Mouse (Mus musculus) CH12.LX (cell line): Measurements from ENCODE around the gene Gm44503. TPM values are rescaled to one million over a fixed set of nuclear protein-coding genes. Genes with fewer than 3 reads are reported as not detected.

Source experiments
- DNase-seq: peaks from one replicate; pipeline ENCODE4 v3.0.0-alpha.2; 2013; ENCODE audit errors: extremely low read depth
- H3K27ac ChIP-seq: 2 replicates; pipeline ENCODE4 v1.5.1; 2012; ENCODE audit warnings: low read depth, mild to moderate bottlenecking, control low read depth, moderate library complexity; ENCODE audit not compliant: insufficient read depth
- H3K27me3 ChIP-seq: replicated peaks from 2 replicates; pipeline ENCODE3; 2012; ENCODE audit warnings: inconsistent platforms
- H3K36me3 ChIP-seq, 2 experiments: replicated peaks in 1 of 2; 2 replicates each; pipeline versions ENCODE3 to v1.6.1; 2012; ENCODE audit warnings: inconsistent platforms in 1 of 2, low read length in 1 of 2, mild to moderate bottlenecking in 1 of 2, mixed read lengths in 1 of 2, moderate library complexity in 1 of 2; ENCODE audit not compliant: control insufficient read depth in 1 of 2, insufficient read depth in 1 of 2
- H3K4me1 ChIP-seq, 2 experiments: 2 replicates each; pipeline ENCODE4 v1.6.1; 2012; ENCODE audit warnings: inconsistent platforms in 1 of 2, moderate library complexity in 1 of 2; ENCODE audit not compliant: insufficient read depth in 2 of 2, control insufficient read depth in 1 of 2
- H3K4me2 ChIP-seq: 2 replicates; pipeline ENCODE4 v1.6.1; 2012; ENCODE audit warnings: low read depth, mild to moderate bottlenecking, control low read depth; ENCODE audit not compliant: poor library complexity, insufficient read depth, severe bottlenecking
- H3K4me3 ChIP-seq, 3 experiments: fragments of 150-350 bp in 1 of 3; sonication (generic) in 1 of 3; replicated peaks in 1 of 3; 2 replicates each; pipeline versions ENCODE3 to v1.5.1; 2011 to 2012; ENCODE audit warnings: low read depth in 2 of 3, low read length in 2 of 3, mild to moderate bottlenecking in 2 of 3, moderate library complexity in 2 of 3, control low read depth in 1 of 3, improper control_type of control experiment in 1 of 3, inconsistent platforms in 1 of 3, mixed read lengths in 1 of 3; ENCODE audit not compliant: poor library complexity in 1 of 3
- H3K79me2 ChIP-seq: replicated peaks from 2 replicates; pipeline ENCODE4 v1.6.1; 2012; ENCODE audit warnings: mild to moderate bottlenecking, moderate library complexity; ENCODE audit not compliant: control insufficient read depth, poor library complexity, insufficient read depth, severe bottlenecking; ENCODE audit errors: extremely low read depth
- H3K9ac ChIP-seq: 2 replicates; pipeline ENCODE4 v1.6.1; 2012; ENCODE audit warnings: low read depth, mild to moderate bottlenecking, control low read depth, moderate library complexity; ENCODE audit not compliant: insufficient read depth
- H3K9me3 ChIP-seq: replicated peaks from 2 replicates; pipeline ENCODE3; 2012; ENCODE audit warnings: low read length, inconsistent platforms, mixed read lengths
- BHLHE40 ChIP-seq: IDR thresholded peaks from 2 replicates; pipeline ENCODE4 v1.6.1; 2011; ENCODE audit warnings: mild to moderate bottlenecking, low read depth, low read length, improper control_type of control experiment
- CHD1 ChIP-seq: IDR thresholded peaks from 2 replicates; pipeline ENCODE4 v1.6.1; 2012; ENCODE audit warnings: low read depth, low read length, improper control_type of control experiment, inconsistent platforms
- CTCF ChIP-seq, 2 experiments: IDR thresholded peaks in 1 of 2; conservative IDR thresholded peaks in 1 of 2; 2 replicates each; pipeline ENCODE4 v1.5.1; 2011 to 2012; ENCODE audit warnings: low read depth in 2 of 2, low read length in 2 of 2, improper control_type of control experiment in 1 of 2, inconsistent platforms in 1 of 2, mild to moderate bottlenecking in 1 of 2, moderate library complexity in 1 of 2
- E2F4 ChIP-seq: IDR thresholded peaks from 2 replicates; pipeline ENCODE4 v1.6.1; 2011; ENCODE audit warnings: low read depth, low read length, improper control_type of control experiment; ENCODE audit not compliant: insufficient replicate concordance
- EP300 ChIP-seq: IDR thresholded peaks from 2 replicates; pipeline ENCODE4 v1.6.1; 2011; ENCODE audit warnings: low read length, improper control_type of control experiment
- ETS1 ChIP-seq: conservative IDR thresholded peaks from 2 replicates; pipeline ENCODE4 v1.6.1; 2012; ENCODE audit warnings: low read depth, mild to moderate bottlenecking, inconsistent platforms, low read length, improper control_type of control experiment, moderate library complexity
- GABPA ChIP-seq: IDR thresholded peaks from 2 replicates; pipeline ENCODE4 v1.6.1; 2012; ENCODE audit warnings: low read depth, low read length, improper control_type of control experiment, inconsistent platforms; ENCODE audit not compliant: insufficient replicate concordance
- HCFC1 ChIP-seq: IDR thresholded peaks from 2 replicates; pipeline ENCODE4 v1.6.1; 2012; ENCODE audit warnings: low read depth, mild to moderate bottlenecking, inconsistent platforms, low read length, improper control_type of control experiment
- IRF4 ChIP-seq: IDR thresholded peaks from 2 replicates; pipeline ENCODE4 v1.6.1; 2014; ENCODE audit warnings: low read depth, mild to moderate bottlenecking, inconsistent platforms, low read length, improper control_type of control experiment
- KAT2A ChIP-seq: IDR thresholded peaks from 2 replicates; pipeline ENCODE4 v1.6.1; 2012; ENCODE audit warnings: low read length, improper control_type of control experiment, inconsistent platforms; ENCODE audit not compliant: insufficient replicate concordance
- MAZ ChIP-seq: IDR thresholded peaks from 2 replicates; pipeline ENCODE4 v1.6.1; 2012; ENCODE audit warnings: low read depth, mild to moderate bottlenecking, inconsistent platforms, low read length, improper control_type of control experiment, moderate library complexity
- MEF2A ChIP-seq: IDR thresholded peaks from 2 replicates; pipeline ENCODE4 v1.6.1; 2014; ENCODE audit warnings: low read depth, mild to moderate bottlenecking, inconsistent platforms, low read length, improper control_type of control experiment, borderline replicate concordance
- MXI1 ChIP-seq: IDR thresholded peaks from 2 replicates; pipeline ENCODE4 v1.6.1; 2011; ENCODE audit warnings: mild to moderate bottlenecking, low read depth, low read length, improper control_type of control experiment
- NELFE ChIP-seq: IDR thresholded peaks from 2 replicates; pipeline ENCODE4 v1.6.1; 2011; ENCODE audit warnings: low read depth, low read length, improper control_type of control experiment
- PAX5 ChIP-seq: IDR thresholded peaks from 2 replicates; pipeline ENCODE4 v1.6.1; 2012; ENCODE audit warnings: low read length, inconsistent platforms, mixed read lengths
- POLR2A ChIP-seq: IDR thresholded peaks from 2 replicates; pipeline ENCODE4 v1.6.1; 2011; ENCODE audit warnings: low read depth, mild to moderate bottlenecking, improper control_type of control experiment, low read length
- RAD21 ChIP-seq: IDR thresholded peaks from 2 replicates; pipeline ENCODE4 v1.6.1; 2011; ENCODE audit warnings: low read depth, mild to moderate bottlenecking, low read length, improper control_type of control experiment, moderate library complexity
- RCOR1 ChIP-seq: conservative IDR thresholded peaks from 2 replicates; pipeline ENCODE4 v1.6.1; 2012; ENCODE audit warnings: low read depth, mild to moderate bottlenecking, inconsistent platforms, low read length, improper control_type of control experiment
- SIN3A ChIP-seq: IDR thresholded peaks from 2 replicates; pipeline ENCODE4 v1.6.1; 2012; ENCODE audit warnings: low read length, improper control_type of control experiment, inconsistent platforms
- SMC3 ChIP-seq: IDR thresholded peaks from 2 replicates; pipeline ENCODE4 v1.6.1; 2011; ENCODE audit warnings: low read depth, low read length, improper control_type of control experiment
- TCF12 ChIP-seq: IDR thresholded peaks from 2 replicates; pipeline ENCODE4 v1.6.1; 2014; ENCODE audit warnings: low read depth, mild to moderate bottlenecking, inconsistent platforms, low read length, improper control_type of control experiment
- USF1 ChIP-seq: IDR thresholded peaks from 2 replicates; pipeline ENCODE4 v1.6.1; 2014; ENCODE audit warnings: low read depth, mild to moderate bottlenecking, inconsistent platforms, low read length, improper control_type of control experiment
- USF2 ChIP-seq: conservative IDR thresholded peaks from 2 replicates; pipeline ENCODE4 v1.6.1; 2011; ENCODE audit warnings: low read depth, low read length, improper control_type of control experiment
- ZC3H11A ChIP-seq: IDR thresholded peaks from 2 replicates; pipeline ENCODE4 v1.6.1; 2012; ENCODE audit warnings: low read depth, mild to moderate bottlenecking, inconsistent platforms, low read length, improper control_type of control experiment
- ZKSCAN1 ChIP-seq: IDR thresholded peaks from 2 replicates; pipeline ENCODE4 v1.6.1; 2012; ENCODE audit warnings: low read depth, inconsistent platforms, low read length, improper control_type of control experiment, borderline replicate concordance
- dilution Hi-C: fragments of 300-500 bp; cut with MboI; formaldehyde crosslinking; loops from 2 replicates; pipeline ENCODE4 v1.14.3; 2020; ENCODE audit warnings: low sequenced_read_pairs; ENCODE audit not compliant: extremely low pct_unique_long_range_greater_than_20kb, extremely low pct_ligation_motif_present
- in situ Hi-C: fragments of 300-500 bp; cut with MboI; formaldehyde crosslinking; loops from 3 replicates; pipeline ENCODE4 v1.14.3; 2019; ENCODE audit warnings: low sequenced_read_pairs, low pct_ligation_motif_present, low pct_unique_long_range_greater_than_20kb, mixed read lengths
- polyA plus RNA-seq: library from polyadenylated mRNA; unstranded; fragments of >175 nt; gene quantifications from 2 replicates; pipeline ENCODE4 v1.2.1, GENCODE M21; 2012; ENCODE audit warnings: low read depth; ENCODE audit not compliant: insufficient read length
- total RNA-seq, 2 experiments: library from RNA; depleted of rRNA; stranded (reverse); fragments of 300-350 nt in 1 of 2; fragments of >200 nt in 1 of 2; gene quantifications; 2 replicates each; pipeline ENCODE4 v1.2.3; 2012 to 2014

Gm44503 gene
- total and polyA plus RNA-seq, 3 experiments: not detected

DNA sequence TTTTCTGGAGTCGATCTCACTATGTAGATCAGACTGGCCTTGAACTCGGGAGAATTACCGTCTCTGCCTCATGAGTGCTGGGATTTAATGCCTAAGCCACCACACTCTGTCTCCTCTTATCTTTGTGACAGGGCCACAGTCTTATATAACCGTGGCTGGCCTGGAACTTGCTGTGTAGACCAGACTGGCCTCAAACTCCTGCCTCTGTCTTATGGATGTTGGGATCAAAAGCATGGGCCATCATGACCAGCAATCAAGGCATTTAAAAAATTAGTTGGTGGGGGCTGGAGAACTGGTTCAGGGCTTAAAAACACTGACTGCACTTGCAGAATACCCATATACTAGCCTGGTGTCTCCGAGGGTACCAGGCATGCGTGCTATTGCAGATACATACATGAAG is 81.4 kb downstream of the Gm44503 start, which contains the start of gene Pigb:
Gene Pigb (minus strand): TSS at position 299 of the 400 bp plus-strand sequence.
- peaks cover 12% of the 10 kb centered on the region for H3K79me2 ChIP-seq
- DNase-seq: no peak
- H3K4me3 ChIP-seq: peak within 1 kb of the TSS; percentile 72 to 99 (median 94)
- no peaks in the 10 kb centered on the region for H3K27me3 ChIP-seq
- TF ChIP-seq IRF4 (no peak), EP300 (no peak), RCOR1 (no peak), PAX5 (no peak), USF1 (no peak), USF2 (no peak), SIN3A (no peak), BHLHE40 (no peak), GABPA (no peak), NELFE (no peak), KAT2A (no peak), CHD1 (no peak)
- dilution Hi-C loops: no loop called here
- H3K9me3 ChIP-seq: no peaks in the 10 kb centered on the region
- H3K9ac ChIP-seq: peak within 1 kb of the TSS; percentile 88
- H3K4me2 ChIP-seq: peak within 1 kb of the TSS; percentile 59
- peaks cover 5 to 26% of the 10 kb centered on the region in 2 experiments for H3K36me3 ChIP-seq
- peak within 1 kb of the TSS; percentile 27; the same call in 1 of the 2 replicates for H3K27ac ChIP-seq
- in situ Hi-C loops: loop anchor here (5.0 kb wide), 1 partner anchor 52 kb away; no protein-coding TSS in a partner anchor
- H3K4me1 ChIP-seq: peaks cover 3 to 20% of the 10 kb centered on the region in 2 experiments; a peak in 2 of 4 replicates

DNA sequence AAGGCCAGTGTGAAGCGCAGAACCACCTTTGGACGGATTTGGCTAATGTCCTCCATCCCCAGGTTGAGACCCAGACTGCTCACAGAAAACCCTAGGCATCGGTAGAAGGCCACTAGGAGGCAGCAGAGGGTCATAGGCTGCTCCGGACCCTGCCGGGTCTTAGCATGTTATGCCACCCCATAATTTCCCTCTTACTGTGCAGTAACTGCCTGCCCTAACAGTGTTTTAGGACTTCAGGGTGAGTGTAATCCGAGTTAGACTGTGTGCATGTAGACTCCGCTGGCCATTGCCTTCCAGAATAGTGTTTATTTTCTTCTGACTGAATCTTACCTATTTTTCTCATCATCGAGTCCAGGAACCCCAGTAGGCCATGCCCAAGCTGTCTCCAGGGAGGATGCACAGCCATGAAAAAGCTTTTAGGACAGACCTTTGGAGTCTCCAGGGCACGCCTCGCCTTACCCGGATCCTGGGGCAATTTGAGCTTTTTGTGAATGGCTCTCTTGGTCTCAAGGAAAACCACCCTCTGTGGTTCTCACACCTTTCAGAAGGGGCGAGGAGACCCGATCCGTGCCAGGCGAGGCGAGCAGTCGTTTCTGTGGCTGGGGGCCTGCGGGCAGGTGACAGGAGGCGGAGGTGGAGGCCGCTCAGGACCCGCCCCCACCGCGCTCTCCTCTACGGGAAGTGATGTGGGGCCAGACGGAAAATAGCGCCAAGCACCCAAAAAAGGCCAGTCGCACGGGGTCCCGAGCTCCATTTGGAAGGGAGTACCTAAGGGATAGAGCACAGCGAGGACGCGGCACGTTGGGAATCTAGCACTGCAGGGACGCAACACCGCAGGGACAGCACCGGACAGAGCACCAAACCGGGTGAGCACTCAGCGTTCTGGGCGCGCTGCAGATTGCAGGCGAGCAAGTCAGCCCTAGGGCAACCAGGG is 85.8 kb downstream of the Gm44503 start, which contains the start of gene Rab27a:
Gene Rab27a (plus strand): TSS at position 709 of the 934 bp plus-strand sequence.
- Histone ChIP-seq H3K9me3 (no peaks in the 10 kb centered on the region), H3K9ac (peak within 1 kb of the TSS; percentile 75), H3K4me2 (peak within 1 kb of the TSS; percentile 76), H3K27me3 (no peaks in the 10 kb centered on the region)
- TF ChIP-seq ZKSCAN1 (no peak), BHLHE40 (peak; percentile 45), MAZ (peak; percentile 38; the same call in 1 of the 2 replicates), HCFC1 (peak; percentile 21; the same call in 1 of the 2 replicates), CTCF (conservative IDR thresholded peaks at IDR 0.05 in 1 of 2, IDR thresholded peaks at IDR 0.05 in 1 of 2; ENCODE audit: low read depth in 2 of 2, low read length in 2 of 2) (peak; percentile 95 to 99), USF1 (no peak), TCF12 (peak; percentile 32), MEF2A (peak; percentile 31; the same call in 1 of the 2 replicates), SIN3A (peak; percentile 63), MXI1 (peak; percentile 38; the same call in 1 of the 2 replicates), GABPA (no peak), ZC3H11A (peak; percentile 39; the same call in 1 of the 2 replicates), SMC3 (peak; percentile 87), E2F4 (no peak), RAD21 (peak; percentile 94), POLR2A (peak; percentile 57; the same call in 1 of the 2 replicates), ETS1 (no peak)
- TF ChIP-seq, all 38 proteins: peak for 12
- dilution Hi-C loops: no loop called here
- in situ Hi-C loops: loop anchor here (5.0 kb wide), 1 partner anchor 48 kb away; no protein-coding TSS in a partner anchor
- H3K27ac ChIP-seq: peak within 1 kb of the TSS; percentile 34; the same call in 1 of the 2 replicates
- peaks cover 19% of the 10 kb centered on the region for H3K79me2 ChIP-seq
- peaks cover 2 to 44% of the 10 kb centered on the region in 2 experiments; a peak in 3 of 4 replicates for H3K4me1 ChIP-seq
- H3K36me3 ChIP-seq: peaks cover 0 to 21% of the 10 kb centered on the region in 2 experiments
- peak within 1 kb of the TSS; percentile 71 to 84 (median 75) for H3K4me3 ChIP-seq
- peak; percentile 94 for DNase-seq
